Mouse (Mus musculus) cerebellum, adult 9-10 months (tissue): Measurements from ENCODE around the gene Gm37240.
A peak's percentile ranks its signal among the peaks of the same experiment; 100 is the strongest.

Experiments
- DNase-seq: peaks from one replicate; pipeline ENCODE4 v3.0.0; 2022

Gm37240 gene

DNA sequence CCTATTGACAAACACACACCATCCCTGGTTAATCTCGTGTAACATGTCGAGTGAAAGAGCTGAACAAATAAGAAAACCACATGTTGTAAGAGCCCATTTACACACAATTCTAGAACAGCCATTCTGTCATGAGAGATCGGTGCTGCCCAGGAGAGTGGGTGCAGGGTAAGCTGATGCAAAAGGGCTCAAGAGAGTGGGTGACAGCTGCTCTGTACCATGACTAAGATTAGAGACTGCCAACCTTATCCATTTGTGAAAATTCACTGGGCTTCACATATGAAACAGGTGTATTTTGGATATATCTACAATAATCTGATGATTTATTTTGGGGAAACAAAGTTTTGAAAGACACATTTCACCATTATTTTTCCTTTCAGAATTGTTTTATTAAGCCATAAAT, 1331.5 kb downstream of the Gm37240 start:
- no peak for DNase-seq

DNA sequence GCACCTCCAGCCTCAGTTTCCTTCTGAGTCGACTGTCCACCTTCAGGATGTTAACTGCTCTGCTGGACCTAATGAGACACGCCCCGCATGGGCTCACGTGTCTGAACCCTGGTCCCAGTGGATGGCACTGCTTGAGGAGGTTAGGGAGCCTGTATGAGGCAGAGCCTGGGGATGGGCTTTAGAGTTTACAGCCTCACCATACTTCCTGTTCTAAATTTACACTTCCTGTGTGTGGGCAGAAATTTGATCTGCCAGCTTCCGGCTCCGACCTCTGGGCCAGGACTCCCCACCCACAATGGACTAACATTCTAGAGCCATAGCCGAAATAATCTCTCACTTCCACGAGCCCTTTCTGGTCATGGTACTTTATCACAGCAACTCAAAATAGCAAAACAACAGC, 1340.1 kb downstream of the Gm37240 start:
- no peak for DNase-seq

DNA sequence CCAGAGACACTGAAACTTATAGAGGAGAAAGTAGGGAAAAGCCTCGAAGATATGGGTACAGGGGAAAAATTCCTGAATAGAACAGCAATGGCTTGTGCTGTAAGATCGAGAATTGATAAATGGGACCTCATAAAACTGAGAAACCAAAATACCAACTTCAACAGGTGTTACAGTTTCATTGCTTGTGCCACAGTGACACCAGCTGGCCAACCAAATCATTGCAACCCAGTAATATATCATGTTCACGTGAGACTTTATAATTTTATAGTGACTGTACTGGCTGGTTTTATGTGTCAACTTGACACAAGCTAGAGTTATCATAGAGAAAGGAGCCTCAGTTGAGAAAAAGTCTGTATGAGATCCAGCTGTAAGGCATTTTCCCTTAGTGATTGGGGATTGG, 1344.9 kb downstream of the Gm37240 start:
- peak; percentile 61 for DNase-seq

DNA sequence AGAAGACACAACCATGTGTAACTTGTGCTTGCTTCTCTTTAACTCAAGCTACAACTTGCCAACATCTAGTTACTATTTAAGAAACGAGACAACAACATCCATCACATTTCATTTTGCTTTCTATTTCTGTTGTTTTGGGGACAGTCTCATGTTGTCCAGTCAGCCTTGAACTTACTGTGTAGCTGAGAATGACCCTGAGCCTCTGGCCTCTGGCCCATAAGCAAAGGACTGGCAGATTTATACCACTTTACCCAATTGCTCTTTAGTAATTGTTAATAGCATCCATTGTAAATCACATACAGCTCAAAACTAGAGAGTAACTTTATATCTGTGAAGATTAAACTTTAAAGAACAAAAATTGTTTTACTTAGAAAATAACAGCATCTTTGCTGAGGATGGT, 1345.4 kb downstream of the Gm37240 start:
- no peak for DNase-seq

DNA sequence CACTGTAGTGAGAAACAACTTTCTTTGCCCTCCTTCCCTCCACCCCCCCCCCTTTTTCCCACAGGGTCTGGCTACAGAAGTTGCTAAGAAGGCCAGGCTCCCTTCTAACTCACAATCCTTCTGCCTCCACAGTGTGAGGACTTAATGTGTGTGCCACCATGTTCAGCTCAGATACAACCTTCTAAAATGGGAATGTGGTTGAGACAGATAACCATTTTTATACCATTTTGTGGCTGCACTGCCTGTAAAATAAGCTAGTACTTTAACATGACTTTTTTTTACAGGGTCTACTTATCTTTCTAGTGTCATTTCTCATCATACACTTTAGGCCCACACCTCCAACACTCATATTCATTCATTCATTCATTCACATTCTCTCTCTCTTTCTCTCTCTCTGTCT, 1346.7 kb downstream of the Gm37240 start:
- DNase-seq, result no peak

DNA sequence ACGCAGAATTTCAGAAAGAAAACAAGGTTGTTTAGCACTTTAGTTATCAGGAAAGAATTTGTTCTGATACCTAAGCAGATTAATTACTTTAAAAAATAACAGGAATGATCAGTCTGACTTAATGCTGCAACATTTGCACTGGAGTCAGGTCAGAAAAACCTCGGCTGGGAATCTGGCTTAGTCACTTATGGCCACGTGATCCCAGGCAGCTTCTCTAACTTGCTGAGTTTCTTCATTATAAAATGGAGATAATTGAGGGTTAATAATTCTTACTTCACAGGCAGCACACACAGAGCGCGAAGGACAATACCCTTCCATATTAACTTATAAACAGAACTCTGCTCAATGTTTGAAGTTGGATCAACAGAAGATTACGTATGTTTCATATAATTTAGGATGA, 1350.3 kb downstream of the Gm37240 start:
- no peak for DNase-seq

DNA sequence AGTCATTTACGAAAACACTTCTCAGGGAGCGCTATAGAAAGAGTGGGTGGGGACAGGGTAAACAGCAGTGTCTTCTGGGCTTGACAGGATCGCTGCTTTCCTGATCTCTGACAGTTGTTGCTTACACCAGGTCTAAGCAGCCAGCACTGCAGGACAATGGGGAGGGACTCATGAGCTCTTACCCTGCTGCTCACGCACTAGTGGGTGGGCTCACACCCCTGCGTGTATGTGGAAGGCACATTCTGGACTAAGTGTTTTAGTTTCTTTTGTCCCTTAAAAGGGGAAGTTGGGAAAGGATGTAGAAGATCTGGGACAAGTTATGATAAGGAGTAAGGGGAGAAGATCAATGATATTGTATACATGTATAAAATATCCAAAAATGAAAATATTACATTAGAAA, 1354.1 kb downstream of the Gm37240 start:
- no peak for DNase-seq

DNA sequence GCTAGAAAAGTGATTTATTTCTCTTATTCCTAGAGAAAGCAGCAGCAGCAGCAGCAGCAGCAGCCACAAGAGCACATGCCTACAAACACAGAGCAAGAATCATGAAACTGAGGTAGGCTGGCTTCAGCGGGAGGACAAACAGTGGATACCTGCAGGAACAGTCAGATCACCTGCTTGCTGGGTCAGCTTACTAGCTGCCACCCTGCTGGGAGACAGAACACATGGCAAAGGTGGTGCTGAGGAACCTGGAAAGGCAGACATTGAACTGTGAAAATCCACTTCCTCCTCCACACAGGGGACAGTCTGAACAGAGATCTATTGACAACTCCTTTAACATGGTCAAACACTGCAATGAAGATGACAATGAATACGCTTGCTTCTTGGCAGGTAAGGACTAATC, 1358.3 kb downstream of the Gm37240 start:
- DNase-seq, result peak; percentile 40

DNA sequence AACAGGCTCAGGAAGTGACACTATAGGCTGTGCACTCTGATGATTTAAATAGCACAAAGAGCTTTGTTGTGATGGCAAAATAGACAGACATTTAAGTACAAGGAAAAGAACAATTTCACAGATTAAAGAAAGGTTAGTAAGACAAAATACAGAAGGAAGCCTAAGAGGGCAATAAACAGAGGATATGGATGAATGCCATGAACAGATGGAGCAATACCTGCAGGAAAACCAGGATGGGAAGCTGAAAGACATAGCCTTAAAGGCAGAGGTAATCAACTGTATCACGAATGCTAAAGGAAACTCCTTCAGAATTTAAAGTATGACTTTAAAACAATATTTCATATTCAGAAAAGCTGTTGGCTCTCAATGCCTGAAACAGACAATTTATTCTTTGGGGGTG, 1362.4 kb downstream of the Gm37240 start:
- DNase-seq, result peak; percentile 51

DNA sequence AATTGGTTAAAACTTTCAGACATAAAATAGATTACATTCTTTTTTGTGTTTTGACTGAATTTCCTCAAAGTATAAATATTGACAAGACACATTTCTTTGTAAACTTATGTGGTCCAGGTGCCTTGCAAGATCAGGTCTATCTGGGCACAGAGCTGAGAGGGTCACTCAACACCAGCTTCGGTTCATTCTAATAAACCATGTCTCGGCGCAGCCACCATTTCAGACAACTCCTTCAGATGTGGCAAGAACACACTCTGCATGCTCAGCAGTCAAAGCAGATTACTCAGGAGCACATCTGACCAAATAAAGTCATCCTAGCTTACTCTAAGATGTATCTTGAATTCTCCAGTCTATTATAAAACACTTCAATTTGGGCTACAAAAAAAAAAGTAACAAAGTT, 1371.2 kb downstream of the Gm37240 start:
- DNase-seq, result no peak

DNA sequence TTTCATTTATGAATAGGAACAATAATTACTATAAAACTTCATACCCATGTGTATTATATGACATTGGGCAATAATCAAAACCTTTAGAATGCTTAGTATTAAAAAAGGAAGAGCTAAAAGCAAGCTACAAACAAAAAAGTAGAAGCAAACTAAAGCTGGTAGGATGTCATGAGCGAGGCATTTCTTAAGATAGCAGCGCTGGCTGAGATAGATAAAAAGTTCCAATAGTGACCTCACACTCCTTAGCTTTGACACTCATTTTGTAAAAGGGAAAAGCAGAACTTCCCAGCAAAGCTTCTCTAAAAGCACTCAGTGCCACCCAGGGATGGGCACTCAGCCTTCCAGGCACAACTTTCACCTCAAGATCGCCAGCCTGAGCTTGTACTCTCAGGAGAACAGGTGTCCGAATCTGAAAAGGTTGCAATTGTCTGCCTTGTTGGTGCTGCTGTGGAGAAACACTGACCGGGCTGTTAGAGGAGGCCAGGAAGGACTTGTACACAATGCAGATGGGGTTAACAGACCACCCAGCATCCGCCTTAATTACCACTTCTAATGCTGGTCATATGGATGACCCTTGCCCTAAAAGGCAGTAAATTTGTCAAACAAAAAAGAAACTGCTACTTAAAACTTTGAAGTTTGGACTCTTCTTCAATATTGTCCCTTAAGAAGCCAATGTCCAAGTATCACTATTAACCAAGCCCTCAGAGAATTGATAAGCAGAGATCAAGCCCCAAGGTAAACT, 1374.4 kb downstream of the Gm37240 start:
- DNase-seq, result no peak

DNA sequence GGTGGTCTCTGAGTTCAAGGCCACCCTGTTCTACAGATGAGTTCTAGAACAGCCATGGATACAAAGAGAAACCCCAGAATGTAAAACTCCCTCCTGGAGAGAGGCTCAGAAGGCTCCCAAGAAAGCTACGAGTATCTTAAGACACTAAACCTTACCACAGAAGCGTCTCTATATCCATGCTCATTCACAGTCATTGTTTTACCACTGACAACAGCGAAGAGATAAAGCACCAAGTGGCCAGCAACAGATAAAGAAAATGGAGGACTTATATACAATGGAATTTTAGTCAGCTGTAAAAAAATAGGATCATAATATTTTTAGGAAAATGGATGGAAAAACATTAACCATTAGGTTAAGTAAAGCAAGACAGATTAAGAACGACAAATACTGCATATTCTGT, 1382.1 kb downstream of the Gm37240 start:
- DNase-seq, result no peak

DNA sequence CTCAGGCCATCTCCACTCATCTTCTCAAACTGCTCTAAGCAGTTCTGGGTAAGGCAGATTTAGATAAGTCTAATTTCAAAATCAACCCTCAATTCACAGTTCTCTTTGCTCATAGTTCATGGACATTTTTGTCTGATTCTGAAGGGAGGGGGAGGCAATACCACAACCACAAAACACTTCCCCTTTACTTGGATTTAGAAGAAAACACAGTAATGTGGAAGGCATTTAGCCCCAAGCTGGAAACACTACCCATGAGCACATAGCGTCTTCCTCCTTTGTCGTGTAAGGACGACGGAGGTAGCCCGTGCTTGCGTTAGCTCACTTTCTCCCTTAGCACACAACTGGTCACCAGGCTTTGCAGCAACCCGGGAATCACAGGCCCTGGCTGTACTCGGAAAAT, 1383.0 kb downstream of the Gm37240 start:
- DNase-seq, result no peak

DNA sequence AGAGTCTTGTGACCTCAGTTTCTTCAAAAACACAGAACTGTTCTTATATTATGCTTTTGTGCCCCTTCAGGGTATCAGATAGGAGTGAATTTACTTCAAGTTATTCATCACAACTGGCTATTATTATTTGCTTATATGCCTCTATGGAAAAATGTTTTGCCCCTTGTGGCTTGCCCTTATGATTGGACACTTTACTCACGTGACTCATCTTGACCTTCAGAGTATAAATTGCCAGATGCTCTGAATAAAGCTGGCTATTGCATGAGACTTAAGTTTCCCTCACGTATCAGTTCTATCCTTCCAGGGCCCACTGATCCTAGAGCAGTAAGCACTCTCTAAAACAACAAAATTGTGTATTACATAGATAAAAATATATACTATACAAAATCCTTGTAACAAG, 1385.2 kb downstream of the Gm37240 start:
- no peak for DNase-seq

DNA sequence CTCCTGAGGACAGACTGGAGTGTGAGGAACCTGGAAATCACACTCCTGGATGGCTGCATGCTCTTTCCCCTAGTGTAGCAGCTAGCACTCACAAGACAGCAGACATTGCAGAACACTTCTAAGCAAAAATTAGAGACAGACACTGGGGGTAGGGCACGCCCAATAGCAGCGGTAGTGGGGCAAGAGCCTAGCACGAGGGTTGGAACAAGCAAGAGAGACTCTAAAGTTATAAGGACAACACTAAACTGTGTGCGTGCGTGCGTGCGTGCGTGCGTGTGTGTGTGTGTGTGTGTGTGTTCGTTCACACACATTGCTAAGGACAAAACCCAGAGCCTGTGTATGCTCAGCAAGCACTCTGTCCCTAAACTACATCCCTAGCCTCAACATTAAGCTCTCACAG, 1386.8 kb downstream of the Gm37240 start:
- DNase-seq, result no peak

DNA sequence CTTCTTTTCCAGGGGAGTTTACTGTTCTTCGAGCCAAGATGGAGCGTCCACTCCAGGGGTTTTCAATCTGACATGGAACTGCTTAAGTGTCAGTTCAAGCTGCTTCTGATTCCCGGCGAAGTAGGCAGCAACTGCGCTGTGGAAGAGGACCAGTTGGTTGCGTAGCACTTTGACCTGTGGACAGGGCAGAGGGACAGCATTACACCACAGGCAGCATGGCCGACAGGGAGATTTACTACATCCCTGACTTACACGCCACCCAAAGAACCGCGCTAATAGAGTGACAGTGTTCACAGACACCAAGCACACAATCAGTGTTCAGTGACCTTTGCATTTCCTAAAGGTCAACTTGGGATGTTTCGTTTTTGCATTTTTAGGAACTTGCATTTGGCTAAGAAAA, 1389.6 kb downstream of the Gm37240 start:
- no peak for DNase-seq

DNA sequence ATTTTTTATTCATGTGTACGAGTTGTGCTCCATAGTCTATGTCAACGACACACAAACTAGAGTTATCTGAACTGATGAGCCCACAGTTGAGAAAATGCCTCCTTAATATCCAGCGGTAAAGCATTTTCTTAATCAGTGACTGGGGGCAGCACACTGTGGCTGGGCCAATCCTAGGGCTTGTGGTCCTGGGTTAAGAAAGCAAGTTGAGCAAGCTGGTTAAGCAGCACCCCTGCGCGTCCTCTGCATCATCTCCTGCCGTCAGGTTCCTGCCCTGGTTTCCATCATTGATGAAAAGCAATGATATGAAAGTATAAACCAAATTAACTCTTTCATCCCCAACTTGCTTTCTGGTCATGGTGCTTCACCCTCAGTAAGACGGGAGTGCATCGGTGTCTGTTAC, 1394.7 kb downstream of the Gm37240 start:
- no peak for DNase-seq

DNA sequence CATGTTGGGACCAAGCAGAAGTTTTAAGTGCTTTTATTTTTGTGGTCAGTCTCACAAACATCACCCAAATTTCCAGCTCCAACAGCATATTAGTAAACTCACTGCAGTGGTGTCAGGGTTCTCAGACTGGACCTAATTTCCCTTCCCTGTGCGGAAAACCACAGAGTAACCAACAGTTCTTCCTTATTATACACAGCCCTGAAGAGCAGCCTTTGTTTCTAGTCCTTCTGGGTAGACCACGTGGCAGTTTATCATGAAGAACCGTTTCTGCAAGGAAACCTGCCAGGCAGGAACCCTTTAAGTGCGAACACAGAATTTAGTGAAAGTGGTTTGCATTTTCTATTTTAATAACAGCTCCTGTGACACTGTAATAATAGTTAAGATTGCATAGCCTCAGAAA, 1395.2 kb downstream of the Gm37240 start:
- DNase-seq, result no peak

DNA sequence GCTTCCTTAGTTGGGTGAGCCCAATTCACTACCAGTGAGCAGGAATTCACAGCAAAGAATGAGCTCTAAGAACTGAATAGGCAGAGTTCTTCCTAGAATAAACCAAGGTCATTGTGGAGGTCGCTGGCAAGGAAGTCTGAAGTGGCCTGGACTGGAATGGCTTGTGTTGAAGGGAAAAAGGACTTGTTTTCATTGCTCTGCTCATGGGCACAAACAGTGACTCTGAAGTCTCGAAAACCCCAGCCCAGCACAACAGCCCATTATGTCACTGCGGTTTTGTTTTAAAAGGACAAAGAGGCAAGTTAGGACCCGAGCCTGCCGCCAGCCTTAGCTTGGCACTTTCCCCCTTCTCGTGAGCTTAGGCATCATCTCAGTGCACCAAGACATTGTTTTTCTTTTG, 1398.6 kb downstream of the Gm37240 start:
- peak; percentile 41 for DNase-seq

DNA sequence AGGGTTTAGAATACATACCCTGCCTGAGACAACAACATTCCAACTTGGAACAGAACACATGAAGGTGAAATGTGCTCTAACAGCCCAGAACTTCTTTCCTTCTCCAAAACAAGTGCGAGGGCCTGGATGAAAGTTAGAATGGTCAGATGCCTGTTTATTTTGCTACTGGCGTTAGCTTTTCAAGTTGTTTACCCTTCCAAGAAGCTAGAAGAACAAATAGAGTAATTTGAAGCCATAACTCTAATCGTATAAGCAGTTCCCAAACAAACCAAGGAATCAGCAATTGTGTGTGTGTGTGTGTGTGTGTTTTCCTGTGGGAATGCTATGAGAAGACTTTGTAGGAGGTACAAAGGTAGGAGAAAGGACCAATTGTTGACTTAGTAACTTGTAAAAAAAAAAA, 1402.4 kb downstream of the Gm37240 start:
- DNase-seq, result no peak

DNA sequence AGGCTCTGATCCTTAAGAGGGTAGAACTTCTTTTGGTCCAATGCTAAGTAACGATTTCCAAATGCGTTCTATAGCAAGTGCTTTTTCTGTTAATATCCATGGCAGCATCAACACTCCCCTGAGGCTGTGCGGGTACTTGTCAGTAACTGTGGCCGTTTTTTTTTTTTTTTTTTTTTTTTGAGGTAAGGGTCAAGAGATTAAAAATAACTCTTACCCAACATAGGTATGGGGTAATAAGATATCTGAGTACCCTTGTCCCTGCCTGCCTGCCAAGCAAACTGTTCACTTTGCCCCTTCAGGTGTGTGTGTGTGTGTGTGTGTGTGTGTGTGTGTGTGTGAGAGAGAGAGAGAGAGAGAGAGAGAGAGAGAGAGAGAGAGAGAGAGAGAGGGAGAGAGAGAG, 1403.0 kb downstream of the Gm37240 start:
- no peak for DNase-seq

DNA sequence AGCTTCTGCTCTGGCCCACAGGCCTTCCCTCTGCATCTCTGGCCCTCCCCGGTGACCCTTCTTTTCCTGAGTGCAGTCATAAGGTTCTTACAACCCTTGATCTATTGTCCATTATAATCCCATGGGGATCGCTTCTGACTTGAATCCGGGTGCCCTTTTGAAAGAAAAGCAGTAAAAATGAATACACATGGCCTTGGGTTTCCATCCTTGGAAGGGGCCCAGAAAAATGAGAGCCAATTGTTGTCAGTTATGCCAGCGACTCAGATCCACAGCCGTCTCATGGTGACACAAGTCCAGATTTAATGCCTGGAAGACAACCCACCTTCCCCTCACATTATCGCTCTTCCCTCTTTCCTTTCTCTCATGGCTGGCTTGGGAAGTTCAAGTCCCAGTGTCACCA, 1405.2 kb downstream of the Gm37240 start:
- no peak for DNase-seq

DNA sequence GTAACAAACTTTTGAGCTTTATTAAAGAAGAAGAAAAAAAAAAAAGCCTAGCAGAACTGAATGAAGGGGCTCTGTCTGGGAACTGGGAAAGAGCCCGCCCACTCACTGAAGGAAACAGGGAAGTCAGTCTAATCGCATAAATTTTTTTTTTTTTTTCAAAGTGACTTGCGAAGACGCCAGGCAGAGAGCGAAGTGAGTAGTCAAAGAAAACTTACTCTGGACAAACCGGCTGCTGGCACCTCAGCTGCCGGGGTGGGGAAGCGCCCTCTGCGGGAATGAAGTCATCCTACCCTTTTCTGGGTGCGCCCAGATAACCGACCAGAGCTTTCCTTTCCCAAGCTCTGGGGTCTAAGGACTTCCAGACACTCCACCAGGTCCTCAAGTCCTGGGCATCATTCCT, 1406.2 kb downstream of the Gm37240 start:
- DNase-seq, result no peak

DNA sequence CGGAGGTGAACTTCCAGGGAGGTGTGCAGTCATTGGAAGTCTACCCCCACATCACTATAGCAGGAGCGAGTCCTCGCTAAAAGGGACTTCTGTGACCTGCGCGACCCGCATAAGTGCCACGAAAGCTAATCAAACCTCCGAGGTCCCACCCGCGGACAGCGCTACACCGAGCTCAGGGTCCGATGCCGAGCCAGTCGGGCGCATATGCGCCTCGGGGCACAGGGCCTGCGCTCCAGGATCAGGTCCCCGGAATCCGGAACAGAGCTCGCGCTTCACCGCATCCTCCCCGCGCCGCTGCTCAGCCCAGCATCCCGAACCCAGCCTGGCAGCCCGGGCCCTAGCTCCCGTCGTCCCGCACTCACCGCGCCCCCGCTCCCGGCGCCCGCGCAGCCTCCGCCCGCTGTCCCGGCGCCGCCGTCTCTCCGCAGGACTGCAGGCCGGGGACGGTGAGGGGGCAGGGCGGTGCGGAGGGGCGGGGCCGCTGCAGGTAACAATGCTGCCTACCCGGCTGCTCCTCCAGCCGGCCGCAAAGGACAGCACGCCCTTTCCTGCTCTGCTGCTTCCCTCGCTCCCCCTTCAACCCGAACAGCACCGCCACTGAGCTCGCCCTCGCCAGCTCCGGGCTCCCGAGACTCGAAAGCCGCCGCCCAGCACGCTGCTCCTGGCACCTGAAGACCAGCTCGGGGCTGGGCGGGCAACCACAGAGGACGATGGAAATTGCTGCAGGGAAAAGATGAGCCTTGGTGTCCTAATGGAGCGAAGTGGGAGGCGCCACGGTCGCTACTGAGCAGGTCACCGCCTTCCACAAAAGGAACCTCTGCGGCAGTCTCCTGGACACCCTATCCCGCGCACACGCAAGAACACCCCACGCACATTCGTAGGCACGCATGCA, 1407.1 kb downstream of the Gm37240 start, which contains the start of gene Fhdc1:
Gene Fhdc1 (minus strand): TSS at position 424 of the 892 bp plus-strand sequence.
- peak; percentile 57 for DNase-seq
